Mouse (Mus musculus): Measurements from ENCODE around the gene Rgs9. TPM values are rescaled to one million over a fixed set of nuclear protein-coding genes. Genes with fewer than 3 reads are reported as not detected.
A peak's percentile ranks its signal among the peaks of the same experiment; 100 is the strongest.

Rgs9 gene
- polyA plus RNA-seq, 1 experiment from 2014 or later: 3.8 TPM

DNA sequence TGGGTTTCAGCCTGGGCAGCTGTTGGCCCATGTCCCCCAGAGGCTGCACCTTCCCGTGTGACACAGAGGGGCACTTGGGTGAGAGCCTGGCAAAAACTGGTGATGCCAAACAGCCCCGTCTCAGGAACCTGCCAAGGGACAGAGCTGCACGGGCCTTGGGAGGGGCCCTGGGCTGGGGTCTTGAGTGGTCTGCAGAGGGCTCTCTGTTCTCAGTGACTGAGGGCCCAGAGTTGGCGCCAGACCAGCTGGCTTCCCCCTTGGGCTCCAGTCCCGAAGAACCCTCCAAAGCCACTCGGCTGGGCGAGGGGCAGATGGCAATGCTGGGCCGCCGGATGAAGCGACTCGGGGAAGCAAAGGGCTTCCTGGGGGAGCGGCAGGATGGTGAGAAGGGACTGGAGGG is 70.8 kb downstream of the Rgs9 start:
- H3K4me2 ChIP-seq (replicated peaks): no peak overlapping the region
- no peak overlapping the region for H3K4me3 ChIP-seq
- no peak overlapping the region for H3K27ac ChIP-seq (replicated peaks)
- WGBS: 92% methylated on average over 12 of the region's 12 CpGs
- no peaks in the 10 kb centered on the region for H3K27me3 ChIP-seq
- H3K9me3 ChIP-seq: no peaks in the 10 kb centered on the region
- ATAC-seq (ENCODE audit: low FRiP score, low read depth): no peak
- no peaks in the 10 kb centered on the region for H3K36me3 ChIP-seq
- H3K9ac ChIP-seq (replicated peaks): no peak overlapping the region
- H3K4me1 ChIP-seq: no peaks in the 10 kb centered on the region

DNA sequence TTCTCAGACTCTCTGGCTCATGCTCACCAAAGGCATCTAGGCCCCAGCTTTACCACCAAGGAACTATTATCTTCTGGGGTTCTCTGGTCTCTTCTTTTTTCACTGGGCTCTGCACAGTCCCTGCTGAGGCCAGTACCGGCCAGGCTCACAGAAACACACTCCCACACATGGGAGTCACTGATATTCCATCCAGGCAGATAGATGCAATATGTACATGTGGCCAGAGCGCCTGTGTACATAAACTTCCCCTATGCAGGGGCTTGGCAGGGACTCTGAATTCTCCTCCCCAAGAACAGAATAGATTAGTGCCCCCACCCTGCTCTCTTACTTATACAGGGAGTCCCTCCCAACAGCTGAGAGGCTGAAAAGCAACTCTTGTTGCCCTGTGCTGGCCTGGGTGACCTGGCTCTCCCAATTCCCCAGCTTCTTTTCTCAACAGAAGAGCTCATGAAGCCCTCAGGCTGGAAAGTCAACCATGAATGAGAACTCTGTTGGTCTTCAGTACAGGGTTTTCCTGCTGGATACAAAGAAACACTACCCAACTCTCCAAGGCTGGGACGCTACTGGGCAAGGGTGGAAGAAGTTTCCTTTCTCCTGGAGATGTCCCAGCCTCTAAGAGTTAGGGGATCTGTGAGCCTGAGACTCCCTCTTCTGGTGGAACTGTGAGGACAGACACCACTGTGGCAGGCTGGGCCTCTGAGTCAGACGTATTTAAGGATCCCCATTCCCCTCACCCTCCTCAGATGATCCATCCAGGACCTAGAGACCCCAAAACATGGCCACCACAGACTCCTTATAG is 76.5 kb downstream of the Rgs9 start:
- H3K4me1 ChIP-seq: peaks cover 12% of the 10 kb centered on the region
- no peak overlapping the region for H3K27ac ChIP-seq (replicated peaks)
- H3K9me3 ChIP-seq: no peaks in the 10 kb centered on the region
- no peak overlapping the region for H3K4me3 ChIP-seq
- H3K4me2 ChIP-seq (replicated peaks): no peak overlapping the region
- no peak overlapping the region for H3K9ac ChIP-seq (replicated peaks)
- peaks cover 10% of the 10 kb centered on the region; the same call in 1 of the 2 replicates for H3K27me3 ChIP-seq
- no peak for ATAC-seq (ENCODE audit: low FRiP score, low read depth)
- WGBS: 32% methylated on average over 4 of the region's 4 CpGs
- no peaks in the 10 kb centered on the region for H3K36me3 ChIP-seq

DNA sequence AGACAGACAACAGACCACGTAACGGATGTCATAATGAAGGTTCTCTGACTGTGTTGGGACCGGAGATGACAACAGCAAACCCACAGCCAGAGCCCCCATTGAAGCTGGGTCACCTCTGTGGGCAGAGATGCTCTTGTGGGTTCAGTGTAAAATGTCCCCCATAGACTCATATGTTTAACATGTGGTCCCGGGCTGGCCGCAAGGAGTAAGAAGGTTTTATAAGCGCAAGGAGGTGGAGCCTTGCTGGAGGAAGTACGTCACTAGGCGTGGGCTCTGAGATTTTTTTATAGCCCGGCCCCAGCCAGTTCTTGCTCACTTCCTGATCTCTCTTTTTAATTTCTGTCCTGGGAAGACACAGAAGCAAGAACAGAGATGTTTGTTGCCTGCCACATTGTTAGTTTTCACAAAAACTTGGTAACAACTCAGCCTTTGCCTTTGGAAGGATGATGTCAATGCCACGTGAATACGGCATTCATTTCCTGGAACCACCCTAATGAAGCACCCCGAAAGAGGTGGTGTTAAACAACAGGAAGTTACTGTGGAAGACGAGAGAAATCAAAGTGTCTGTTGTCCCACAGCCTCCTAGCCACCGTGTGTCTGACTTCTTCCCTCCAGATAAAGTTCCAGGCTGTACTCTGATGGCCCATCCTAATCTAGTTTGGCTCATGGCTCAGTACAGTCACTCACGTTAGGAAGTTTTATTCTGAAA is 79.1 kb downstream of the Rgs9 start:
- peak overlapping the region; percentile 77 for H3K27ac ChIP-seq (replicated peaks)
- H3K4me3 ChIP-seq: no peak overlapping the region
- H3K27me3 ChIP-seq: peaks cover 10% of the 10 kb centered on the region; the same call in 1 of the 2 replicates
- H3K9me3 ChIP-seq: no peaks in the 10 kb centered on the region
- H3K4me2 ChIP-seq (replicated peaks): peak overlapping the region; percentile 18; the same call in 1 of the 2 replicates
- no peaks in the 10 kb centered on the region for H3K36me3 ChIP-seq
- WGBS: 82% methylated on average over 15 of the region's 15 CpGs
- no peak overlapping the region for H3K9ac ChIP-seq (replicated peaks)
- no peak for ATAC-seq (ENCODE audit: low FRiP score, low read depth)
- H3K4me1 ChIP-seq: peaks cover 12% of the 10 kb centered on the region

DNA sequence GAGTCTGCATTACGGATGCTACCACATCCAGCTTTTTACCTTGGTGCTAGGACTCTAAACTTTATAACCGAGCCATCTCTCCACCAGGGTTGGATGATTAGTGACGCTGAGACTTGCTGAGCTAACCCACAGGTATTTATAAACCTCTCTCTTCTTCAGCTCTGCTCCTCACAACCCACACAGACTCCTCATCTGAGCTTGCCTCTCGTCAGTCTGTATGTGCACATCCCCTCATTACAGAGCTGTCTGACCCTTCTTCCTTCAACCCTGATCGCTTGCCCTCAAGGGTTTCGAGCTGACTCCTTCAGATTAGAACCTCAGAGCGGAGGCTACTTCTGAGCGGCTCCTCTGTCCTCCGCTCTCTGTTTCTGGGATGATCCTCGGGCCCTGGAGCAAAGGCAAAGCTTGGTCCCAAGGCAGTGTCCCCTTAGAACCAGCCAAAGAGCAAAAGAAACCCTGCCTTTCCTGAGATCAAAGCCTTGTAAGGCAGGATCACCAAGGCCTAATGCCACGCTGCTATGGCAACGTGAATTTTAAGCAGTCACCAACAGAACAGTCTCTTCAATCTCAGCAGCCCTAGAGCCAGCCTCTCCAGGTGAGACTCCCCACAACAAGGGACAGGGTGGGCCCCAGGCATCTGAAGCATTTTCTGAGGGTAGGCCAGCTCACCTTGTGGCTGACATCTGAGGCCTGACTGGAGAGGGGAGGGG is 79.9 kb downstream of the Rgs9 start:
- Histone ChIP-seq H3K4me1 (peaks cover 12% of the 10 kb centered on the region), H3K4me3 (no peak overlapping the region), H3K27me3 (peaks cover 10% of the 10 kb centered on the region; the same call in 1 of the 2 replicates), H3K9me3 (no peaks in the 10 kb centered on the region), H3K4me2 (replicated peaks) (peak overlapping the region; percentile 18), H3K9ac (replicated peaks) (no peak overlapping the region), H3K36me3 (no peaks in the 10 kb centered on the region), H3K27ac (replicated peaks) (peak overlapping the region; percentile 77)
- WGBS: 20% methylated on average over 12 of the region's 12 CpGs
- peak; percentile 86 for ATAC-seq (ENCODE audit: low FRiP score, low read depth)

DNA sequence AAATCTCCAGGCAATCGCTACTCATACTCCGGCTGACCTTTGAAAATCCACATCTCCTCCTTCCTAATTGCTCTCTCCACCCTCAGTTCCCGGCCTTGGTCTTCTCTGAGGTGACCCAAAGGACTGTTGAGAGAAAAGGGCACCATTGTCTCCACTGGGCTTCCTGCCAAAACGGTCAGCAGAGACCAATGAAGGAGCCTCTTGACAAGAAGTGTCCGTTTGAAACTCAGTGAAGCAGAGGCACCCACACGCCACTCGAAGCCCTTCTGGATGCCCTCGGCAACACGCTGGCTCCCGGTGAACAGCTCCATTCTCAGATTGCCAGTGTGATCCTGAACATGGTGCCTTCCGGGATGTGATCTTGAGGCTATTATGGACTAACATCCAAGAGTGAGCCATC is 87.2 kb downstream of the Rgs9 start:
- no peaks in the 10 kb centered on the region for H3K36me3 ChIP-seq
- no peak overlapping the region for H3K9ac ChIP-seq (replicated peaks)
- no peaks in the 10 kb centered on the region for H3K9me3 ChIP-seq
- H3K27ac ChIP-seq (replicated peaks): no peak overlapping the region
- no peak overlapping the region for H3K4me3 ChIP-seq
- peak overlapping the region; percentile 10; the same call in 1 of the 2 replicates for H3K4me2 ChIP-seq (replicated peaks)
- WGBS: 15% methylated on average over 11 of the region's 11 CpGs
- ATAC-seq (ENCODE audit: low FRiP score, low read depth): peak; percentile 52; the same call in 1 of the 2 replicates
- peaks cover 31% of the 10 kb centered on the region for H3K4me1 ChIP-seq
- H3K27me3 ChIP-seq: peaks cover 10% of the 10 kb centered on the region

DNA sequence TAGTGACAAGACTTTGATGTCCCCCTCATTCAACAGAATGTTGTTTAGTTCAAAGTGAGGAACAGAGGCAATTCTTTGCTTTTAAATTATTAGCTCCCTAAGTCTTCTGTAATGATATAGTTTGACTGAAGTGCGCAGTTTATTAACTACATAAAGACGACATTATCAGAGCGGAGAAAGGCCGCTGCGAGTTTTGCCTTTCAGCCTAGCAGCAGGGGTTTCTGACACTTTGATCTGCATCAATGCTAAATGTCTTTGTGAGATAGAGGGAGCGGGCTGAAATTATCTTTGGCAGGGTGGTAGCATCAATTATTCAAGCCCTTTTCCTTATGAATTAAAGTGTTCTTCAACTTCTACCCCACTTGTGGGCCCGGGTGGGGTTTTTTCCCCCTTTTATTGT is 87.6 kb downstream of the Rgs9 start:
- no peak overlapping the region for H3K27ac ChIP-seq (replicated peaks)
- no peak for ATAC-seq (ENCODE audit: low FRiP score, low read depth)
- H3K4me1 ChIP-seq: peaks cover 34% of the 10 kb centered on the region
- H3K4me2 ChIP-seq (replicated peaks): peak overlapping the region; percentile 10; the same call in 1 of the 2 replicates
- no peak overlapping the region for H3K9ac ChIP-seq (replicated peaks)
- H3K36me3 ChIP-seq: no peaks in the 10 kb centered on the region
- H3K4me3 ChIP-seq: no peak overlapping the region
- H3K9me3 ChIP-seq: no peaks in the 10 kb centered on the region
- H3K27me3 ChIP-seq: peaks cover 10% of the 10 kb centered on the region
- WGBS: 27% methylated on average over 7 of the region's 7 CpGs

DNA sequence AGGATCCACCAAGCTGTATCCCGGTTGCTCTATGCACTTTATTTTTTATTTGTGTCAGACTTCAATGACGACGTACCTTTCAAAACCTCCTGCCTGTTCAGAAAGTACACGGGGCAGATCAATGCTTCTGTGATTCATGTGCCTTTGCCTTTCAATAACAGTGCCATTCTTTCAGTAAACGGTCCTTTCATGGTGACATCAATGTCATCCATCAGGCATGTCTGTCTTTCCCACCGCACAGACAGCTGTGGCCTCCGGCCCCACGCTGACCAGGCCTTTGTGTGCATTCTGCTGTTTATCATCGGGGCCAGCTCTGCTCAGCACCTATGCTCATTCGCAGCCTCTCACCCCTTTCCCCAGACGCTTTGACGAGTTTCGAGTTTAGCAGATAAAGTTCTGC is 91.2 kb downstream of the Rgs9 start:
- Histone ChIP-seq H3K9me3 (no peaks in the 10 kb centered on the region), H3K27me3 (peaks cover 27% of the 10 kb centered on the region), H3K27ac (replicated peaks) (no peak overlapping the region), H3K4me2 (replicated peaks) (no peak overlapping the region), H3K4me3 (no peak overlapping the region), H3K9ac (replicated peaks) (no peak overlapping the region), H3K4me1 (peaks cover 36% of the 10 kb centered on the region), H3K36me3 (no peaks in the 10 kb centered on the region)
- ATAC-seq (ENCODE audit: low FRiP score, low read depth): no peak
- 17% methylated on average over 13 of the region's 13 CpGs for WGBS

DNA sequence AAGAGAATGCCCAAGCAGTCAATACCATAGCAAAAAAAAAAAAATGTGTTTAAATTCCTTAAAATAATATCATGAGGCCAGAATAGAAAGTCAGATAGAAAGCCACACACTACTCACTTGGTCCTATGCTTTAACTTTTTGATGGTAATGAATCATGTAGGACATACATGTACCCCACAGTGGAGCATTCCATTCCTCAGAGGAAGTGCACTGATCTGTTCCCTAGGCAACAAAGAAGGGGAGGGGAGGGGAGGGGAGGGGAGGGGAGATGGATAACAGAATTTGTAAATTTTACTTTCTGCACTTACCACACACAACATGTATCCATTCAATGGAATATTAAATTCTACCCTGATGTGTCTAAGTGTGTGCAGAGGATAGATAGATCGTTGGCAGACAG is 91.9 kb downstream of the Rgs9 start:
- Histone ChIP-seq H3K9me3 (no peaks in the 10 kb centered on the region), H3K4me1 (peaks cover 32% of the 10 kb centered on the region), H3K9ac (replicated peaks) (no peak overlapping the region), H3K27me3 (peaks cover 27% of the 10 kb centered on the region), H3K4me2 (replicated peaks) (no peak overlapping the region), H3K36me3 (no peaks in the 10 kb centered on the region), H3K27ac (replicated peaks) (no peak overlapping the region), H3K4me3 (no peak overlapping the region)
- peak; percentile 58; the same call in 1 of the 2 replicates for ATAC-seq (ENCODE audit: low FRiP score, low read depth)
- 82% methylated on average over 1 of the region's 1 CpGs for WGBS

DNA sequence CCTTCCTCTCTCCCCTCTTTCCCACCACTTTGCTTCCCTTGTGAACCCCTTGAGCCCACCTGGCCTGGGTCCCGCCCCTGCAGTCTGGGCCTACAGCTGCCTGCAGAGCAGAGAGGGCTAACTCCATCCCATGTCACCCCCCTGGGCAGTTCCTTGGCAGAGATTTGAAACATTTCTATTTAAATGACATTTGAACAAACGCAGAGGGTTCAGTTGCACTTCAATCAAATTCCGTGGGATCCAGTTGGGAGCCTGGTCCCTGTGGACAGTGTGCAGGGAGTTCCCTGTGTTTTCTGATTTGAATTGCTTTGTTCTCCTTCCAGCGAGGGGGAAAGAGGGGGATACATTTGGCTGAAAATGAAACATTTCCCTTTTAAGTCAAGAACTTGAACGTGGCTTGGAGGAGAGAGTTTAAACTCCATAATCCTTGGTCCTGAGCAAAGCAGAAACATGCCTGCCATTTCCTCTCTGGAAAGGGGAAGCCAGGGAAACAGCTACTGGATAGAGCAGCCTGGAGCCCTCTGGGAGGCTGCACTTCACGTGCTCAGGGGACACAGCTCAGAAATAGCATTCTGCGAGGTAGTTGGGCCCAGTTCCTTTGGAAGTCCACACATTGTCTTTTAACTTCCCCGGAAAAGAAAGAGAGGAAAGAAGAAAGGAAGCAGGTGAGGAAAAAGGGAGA is 98.2 kb downstream of the Rgs9 start:
- 26% methylated on average over 8 of the region's 8 CpGs for WGBS
- Histone ChIP-seq H3K4me1 (peaks cover 11% of the 10 kb centered on the region), H3K9ac (replicated peaks) (no peak overlapping the region), H3K4me2 (replicated peaks) (0 out of 2 replicates have a peak overlapping the region, but pooled peaks have one; percentile 4), H3K27me3 (peaks cover 16% of the 10 kb centered on the region), H3K4me3 (no peak overlapping the region), H3K27ac (replicated peaks) (peak overlapping the region; percentile 60; the same call in 1 of the 2 replicates), H3K36me3 (no peaks in the 10 kb centered on the region), H3K9me3 (no peaks in the 10 kb centered on the region)
- ATAC-seq (ENCODE audit: low FRiP score, low read depth): peak; percentile 62

DNA sequence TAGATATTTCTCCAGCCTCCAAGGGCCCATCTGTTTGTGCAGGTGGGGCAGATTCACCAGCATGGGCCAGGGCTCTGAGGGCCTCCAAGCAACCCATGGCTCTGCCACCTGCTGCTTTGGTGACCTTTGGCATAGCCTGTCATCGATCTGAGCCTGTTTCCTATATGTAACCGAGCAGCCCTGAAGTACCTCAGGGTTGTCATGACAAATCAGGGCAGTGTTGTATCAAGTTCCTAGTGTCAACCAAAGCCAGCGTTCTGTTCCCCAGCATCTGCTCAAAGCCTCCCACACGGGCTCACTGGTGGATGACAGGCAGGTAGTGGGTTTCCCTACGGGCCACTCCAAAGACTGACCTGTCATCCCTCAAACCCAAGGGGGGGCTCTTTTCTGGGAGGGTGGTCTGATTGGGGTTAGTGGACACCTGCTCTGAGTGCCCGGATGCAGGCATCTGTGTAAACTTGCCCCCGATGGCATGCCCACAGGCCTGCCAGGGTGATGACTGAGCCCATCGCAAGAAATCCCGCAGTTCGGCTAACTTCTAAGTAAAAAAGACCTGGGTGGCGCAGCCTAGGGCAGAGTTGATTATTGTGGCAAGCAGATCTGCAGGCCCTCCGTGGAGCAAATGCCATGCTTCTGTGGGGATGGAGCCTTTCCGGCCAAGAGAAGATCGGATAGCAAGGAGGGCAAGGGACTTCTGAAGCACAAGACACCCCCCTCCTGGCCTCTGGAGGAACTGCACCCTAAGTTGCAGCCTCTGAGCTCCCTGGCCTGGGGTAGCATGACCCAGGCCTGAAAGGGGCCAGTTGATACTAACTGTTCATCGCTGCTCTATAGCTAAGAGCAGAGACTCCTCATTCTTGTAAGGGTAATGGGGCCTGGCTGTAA is 105.0 kb downstream of the Rgs9 start:
- 0 out of 2 replicates have a peak, but pooled peaks cover 5% of the 10 kb centered on the region for H3K27me3 ChIP-seq
- no peak overlapping the region for H3K4me3 ChIP-seq
- no peak overlapping the region for H3K9ac ChIP-seq (replicated peaks)
- no peak overlapping the region for H3K4me2 ChIP-seq (replicated peaks)
- WGBS: 44% methylated on average over 15 of the region's 15 CpGs
- 0 out of 2 replicates have a peak, but pooled peaks cover 6% of the 10 kb centered on the region for H3K4me1 ChIP-seq
- 0 out of 2 replicates have a peak overlapping the region, but pooled peaks have one; percentile 3 for H3K27ac ChIP-seq (replicated peaks)
- ATAC-seq (ENCODE audit: low FRiP score, low read depth): peak; percentile 56; the same call in 1 of the 2 replicates
- H3K36me3 ChIP-seq: no peaks in the 10 kb centered on the region
- no peaks in the 10 kb centered on the region for H3K9me3 ChIP-seq

Measured in midbrain, embryonic 12.5 days (tissue).